In the genomic region with DNA sequence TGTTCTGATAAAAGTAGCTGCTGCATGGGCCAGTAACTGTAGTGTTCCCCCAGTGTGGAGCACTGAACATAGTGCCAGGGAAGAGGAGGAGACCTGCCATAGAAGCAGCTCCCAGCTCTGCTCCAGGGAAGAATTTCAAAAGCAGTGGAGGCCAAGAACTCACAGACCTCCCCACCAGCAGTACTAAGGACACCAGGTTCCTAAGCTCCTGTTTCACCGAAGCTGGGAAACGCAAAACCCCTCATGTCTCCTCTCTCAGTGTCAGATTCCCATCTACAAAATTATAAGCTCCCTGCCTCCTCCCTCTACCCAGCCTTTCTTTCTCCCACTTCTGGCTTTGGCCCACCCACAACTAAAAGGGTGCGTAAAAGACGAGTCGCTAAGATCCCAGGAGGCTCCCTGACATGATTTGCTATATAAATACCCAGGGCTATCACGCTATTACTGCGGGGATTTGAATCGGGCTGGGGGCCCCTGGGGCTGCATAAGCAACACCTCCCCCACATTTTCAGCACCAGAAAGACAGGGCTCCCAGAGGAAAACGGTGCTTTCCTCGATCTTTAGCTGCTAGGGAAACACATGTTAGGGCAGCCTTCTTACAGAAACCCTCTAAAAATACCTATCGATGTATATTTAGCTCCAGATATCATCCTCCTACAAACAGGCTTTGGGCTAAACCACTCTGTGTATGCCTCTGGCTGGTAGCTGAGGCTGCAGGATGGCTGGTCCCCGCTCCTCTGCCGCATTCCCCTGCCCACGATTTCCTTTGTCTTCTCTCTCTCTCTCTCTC, we compare ENCODE assay signal across 12 mouse cellular contexts.
A peak's percentile ranks its signal among the peaks of the same experiment; 100 is the strongest.
DNase-seq lines count a peak whose midpoint lies in the region; ATAC-seq and TF ChIP-seq lines count a peak whose summit lies in the region.
"Had no signal": no experiment of that assay in that cellular context is flagged by ENCODE, and none has a peak within 500 bp of the region (broad histone marks: within the 10 kb centered on the region; RNA-seq: fewer than 3 reads in every experiment).

No protein-coding gene starts in this region.

- no peak for DNase-seq in embryonic facial prominence, embryonic 10.5 days (ENCODE audit: low spot score)
- DNase-seq in heart, postnatal 0 days (ENCODE audit: low spot score): peak; percentile 12
- no peak for DNase-seq in heart, postnatal 10 days
- DNase-seq in lung, adult 18-20 months: no peak
- DNase-seq: kidney, adult 8-10 months; liver, embryonic 13.5 days had no signal

- no peak overlapping the region for H3K4me3 ChIP-seq in embryonic facial prominence, embryonic 13.5 days
- no peak overlapping the region for H3K4me3 ChIP-seq in embryonic facial prominence, embryonic 10.5 days
- 0 out of 2 replicates have a peak overlapping the region, but pooled peaks have one; percentile 3 for H3K4me3 ChIP-seq in heart, postnatal 0 days (ENCODE audit: low read depth, low read length)
- H3K4me3 ChIP-seq in embryonic facial prominence, embryonic 15.5 days (replicated peaks): no peak overlapping the region
- no peak overlapping the region for H3K4me3 ChIP-seq in midbrain, embryonic 16.5 days (ENCODE audit: low read depth, low read length)
- H3K4me3 ChIP-seq: liver, embryonic 13.5 days; midbrain, embryonic 12.5 days had no signal

- intact Hi-C loops in heart, postnatal 10 days (cut with DNase I): no loop called here

- no peak for TF ChIP-seq EP300 in heart, postnatal 0 days (IDR thresholded peaks at IDR 0.05; ENCODE audit: low read depth)

- TF ChIP-seq CTCF in heart, postnatal 0 days (IDR thresholded peaks at IDR 0.05; ENCODE audit: low read depth): no peak

- peaks cover 9% of the 10 kb centered on the region for H3K4me1 ChIP-seq in embryonic facial prominence, embryonic 13.5 days
- H3K4me1 ChIP-seq in embryonic facial prominence, embryonic 10.5 days: peaks cover 11% of the 10 kb centered on the region; the same call in 1 of the 2 replicates
- no peaks in the 10 kb centered on the region for H3K4me1 ChIP-seq in heart, postnatal 0 days (ENCODE audit: control insufficient read depth, insufficient read depth)
- H3K4me1 ChIP-seq in embryonic facial prominence, embryonic 15.5 days: peaks cover 8% of the 10 kb centered on the region; the same call in 1 of the 2 replicates
- peaks cover 4% of the 10 kb centered on the region; the same call in 1 of the 2 replicates for H3K4me1 ChIP-seq in midbrain, embryonic 16.5 days (ENCODE audit: control insufficient read depth, insufficient read depth, low read length)
- H3K4me1 ChIP-seq: liver, embryonic 13.5 days had no signal

- no peak overlapping the region for H3K27ac ChIP-seq in embryonic facial prominence, embryonic 13.5 days
- H3K27ac ChIP-seq in embryonic facial prominence, embryonic 10.5 days (replicated peaks): no peak overlapping the region
- no peak overlapping the region for H3K27ac ChIP-seq in heart, postnatal 0 days (ENCODE audit: low read depth)
- H3K27ac ChIP-seq in embryonic facial prominence, embryonic 15.5 days (replicated peaks): no peak overlapping the region
- H3K27ac ChIP-seq in midbrain, embryonic 16.5 days (ENCODE audit: low read length): no peak overlapping the region
- H3K27ac ChIP-seq: liver, embryonic 13.5 days; midbrain, embryonic 12.5 days had no signal

- no peak overlapping the region for H3K9ac ChIP-seq in embryonic facial prominence, embryonic 13.5 days
- H3K9ac ChIP-seq in heart, postnatal 0 days (replicated peaks; ENCODE audit: low read depth, low read length): no peak overlapping the region
- no peak overlapping the region for H3K9ac ChIP-seq in embryonic facial prominence, embryonic 15.5 days
- H3K9ac ChIP-seq in midbrain, embryonic 16.5 days (ENCODE audit: low read depth, low read length): 0 out of 2 replicates have a peak overlapping the region, but pooled peaks have one; percentile 22
- H3K9ac ChIP-seq: liver, embryonic 13.5 days; midbrain, embryonic 12.5 days had no signal

- H3K4me2 ChIP-seq in embryonic facial prominence, embryonic 13.5 days: peak overlapping the region; percentile 36
- peak overlapping the region; percentile 54 for H3K4me2 ChIP-seq in heart, postnatal 0 days (ENCODE audit: low read depth, low read length)
- H3K4me2 ChIP-seq in embryonic facial prominence, embryonic 15.5 days (replicated peaks): 0 out of 2 replicates have a peak overlapping the region, but pooled peaks have one; percentile 6
- H3K4me2 ChIP-seq in midbrain, embryonic 16.5 days (ENCODE audit: low read length): peak overlapping the region; percentile 13; the same call in 1 of the 2 replicates
- H3K4me2 ChIP-seq: liver, embryonic 13.5 days; midbrain, embryonic 12.5 days had no signal

- WGBS in embryonic facial prominence, embryonic 13.5 days: 34% methylated on average over 14 of the region's 14 CpGs
- WGBS in embryonic facial prominence, embryonic 10.5 days: 45% methylated on average over 14 of the region's 14 CpGs
- WGBS in heart, postnatal 0 days: 17% methylated on average over 14 of the region's 14 CpGs
- 24% methylated on average over 14 of the region's 14 CpGs for WGBS in embryonic facial prominence, embryonic 15.5 days
- WGBS in midbrain, embryonic 16.5 days: 29% methylated on average over 14 of the region's 14 CpGs

- ATAC-seq in embryonic facial prominence, embryonic 13.5 days (ENCODE audit: insufficient number of reproducible peaks, insufficient read depth, low FRiP score, low TSS enrichment, low read depth): no peak
- ATAC-seq in heart, postnatal 0 days (ENCODE audit: insufficient read depth, low read depth): no peak; the same call in 1 of the 2 replicates
- ATAC-seq in embryonic facial prominence, embryonic 15.5 days (ENCODE audit: insufficient number of reproducible peaks, low FRiP score, low TSS enrichment, low read depth): no peak
- no peak for ATAC-seq in midbrain, embryonic 16.5 days
- no peak for ATAC-seq in monocyte, adult 5-6 weeks (replicated peaks; ENCODE audit: insufficient number of reproducible peaks, low FRiP score, low TSS enrichment, poor library complexity, severe bottlenecking)
- ATAC-seq: Patski had no signal

- no peaks in the 10 kb centered on the region for H3K27me3 ChIP-seq in embryonic facial prominence, embryonic 13.5 days
- no peaks in the 10 kb centered on the region for H3K27me3 ChIP-seq in embryonic facial prominence, embryonic 10.5 days (replicated peaks; ENCODE audit: low read depth, poor library complexity, severe bottlenecking)
- H3K27me3 ChIP-seq in heart, postnatal 0 days (ENCODE audit: control insufficient read depth, insufficient read depth, low read length): no peaks in the 10 kb centered on the region
- no peaks in the 10 kb centered on the region for H3K27me3 ChIP-seq in embryonic facial prominence, embryonic 15.5 days
- H3K27me3 ChIP-seq in midbrain, embryonic 16.5 days (ENCODE audit: control insufficient read depth, insufficient read depth, low read depth, low read length): no peaks in the 10 kb centered on the region
- H3K27me3 ChIP-seq: liver, embryonic 13.5 days; midbrain, embryonic 12.5 days had no signal

- no peaks in the 10 kb centered on the region for H3K9me3 ChIP-seq in embryonic facial prominence, embryonic 13.5 days
- H3K9me3 ChIP-seq in embryonic facial prominence, embryonic 10.5 days: no peaks in the 10 kb centered on the region
- no peaks in the 10 kb centered on the region for H3K9me3 ChIP-seq in heart, postnatal 0 days (replicated peaks; ENCODE audit: control insufficient read depth, low read length)
- H3K9me3 ChIP-seq in embryonic facial prominence, embryonic 15.5 days (replicated peaks): no peaks in the 10 kb centered on the region
- no peaks in the 10 kb centered on the region for H3K9me3 ChIP-seq in midbrain, embryonic 16.5 days (replicated peaks; ENCODE audit: control insufficient read depth, low read length, poor library complexity, severe bottlenecking)
- H3K9me3 ChIP-seq: liver, embryonic 13.5 days; midbrain, embryonic 12.5 days had no signal

- no peaks in the 10 kb centered on the region for H3K36me3 ChIP-seq in embryonic facial prominence, embryonic 13.5 days
- H3K36me3 ChIP-seq in embryonic facial prominence, embryonic 10.5 days (replicated peaks): no peaks in the 10 kb centered on the region
- H3K36me3 ChIP-seq in heart, postnatal 0 days (replicated peaks; ENCODE audit: control insufficient read depth, insufficient read depth, low read length): no peaks in the 10 kb centered on the region
- H3K36me3 ChIP-seq in embryonic facial prominence, embryonic 15.5 days: no peaks in the 10 kb centered on the region
- H3K36me3 ChIP-seq in midbrain, embryonic 16.5 days (ENCODE audit: control insufficient read depth, insufficient read depth, low read length): no peaks in the 10 kb centered on the region
- H3K36me3 ChIP-seq: liver, embryonic 13.5 days; midbrain, embryonic 12.5 days had no signal
